Mouse (Mus musculus): Measurements from ENCODE around the gene Arhgap15.

DNA sequence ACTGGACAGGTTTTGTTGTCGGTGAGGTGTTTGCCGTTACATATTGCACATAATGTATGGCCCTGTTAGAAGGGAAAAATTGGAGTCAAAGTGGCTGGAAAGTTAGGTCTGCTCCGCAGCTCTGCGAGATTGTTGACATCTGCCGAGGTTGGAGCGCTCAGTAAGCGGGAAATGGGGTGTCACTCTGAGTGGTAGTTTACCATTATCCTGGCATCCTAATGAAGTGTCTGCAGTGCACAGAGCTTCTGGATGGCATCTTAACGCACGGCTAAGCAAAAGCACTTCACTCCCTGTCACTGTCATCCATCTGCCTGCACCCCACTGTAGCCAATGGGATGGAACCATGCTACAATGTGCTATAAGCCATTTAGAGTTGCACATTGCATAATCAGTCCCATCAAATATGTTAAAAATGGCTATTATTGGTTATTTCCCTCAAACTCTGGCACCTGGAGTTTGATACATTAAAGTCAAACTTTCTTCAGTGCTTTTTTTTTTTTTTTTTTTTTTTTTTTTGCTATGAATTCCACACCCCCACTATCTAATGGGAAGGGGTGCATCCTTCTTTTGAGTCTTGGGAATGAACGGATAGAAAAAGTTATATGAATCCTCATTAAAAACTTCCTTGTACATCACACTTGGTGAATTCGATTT lies 561.6 kb downstream of the Arhgap15 start:
- no peak for TF ChIP-seq CTCF (IDR thresholded peaks at IDR 0.05; ENCODE audit: low read depth)
- TF ChIP-seq EP300 (IDR thresholded peaks at IDR 0.05; ENCODE audit: low read depth), result no peak
